Mouse (Mus musculus) thymus, adult 2 months (tissue): ENCODE measurements at regions not wholly inside any gene's neighbourhood (a gene's known extent, or its start where the extent isn't known, plus 50 kb on each side); places are given as distances from the start of the nearest gene placed in this dataset.

Experiments
- CTCF ChIP-seq: fragments of 200-500 bp; IDR thresholded peaks from 2 replicates; pipeline ENCODE4 v1.5.1; 2012; ENCODE audit warnings: mild to moderate bottlenecking, control low read depth, low read length, moderate library complexity, borderline replicate concordance; ENCODE audit not compliant: control insufficient read depth, poor library complexity, insufficient read depth; ENCODE audit errors: extremely low read depth
- POLR2A ChIP-seq: fragments of 200-500 bp; IDR thresholded peaks from 2 replicates; pipeline ENCODE4 v1.6.1; 2012; ENCODE audit warnings: mild to moderate bottlenecking, low read length, control low read depth, moderate library complexity; ENCODE audit not compliant: control insufficient read depth, poor library complexity, insufficient read depth; ENCODE audit errors: extremely low read depth

- TF ChIP-seq POLR2A: no peak
- TF ChIP-seq CTCF: no peak
Measured at GRCm38 (mm10) chr17:83935232-83935631, 87.5 kb upstream of the Haao start.
